Mouse (Mus musculus): ENCODE results near the gene Fcrls. TPM values are rescaled to one million over a fixed set of nuclear protein-coding genes. Genes with fewer than 3 reads are reported as not detected.

Gene Fcrls
- polyA plus RNA-seq, 2 experiments = 12.1 to 18.7 TPM

- Histone ChIP-seq H3K27ac (replicated peaks; ENCODE audit: low read depth, low read length) (no peak overlapping the region), H3K27me3 (ENCODE audit: control insufficient read depth, insufficient read depth, low read length) (no peaks in the 10 kb centered on the region), H3K36me3 (ENCODE audit: control insufficient read depth, insufficient read depth, low read length) (no peaks in the 10 kb centered on the region), H3K9me3 (ENCODE audit: control insufficient read depth, low read length) (no peaks in the 10 kb centered on the region), H3K9ac (ENCODE audit: low read depth, low read length, severe bottlenecking) (no peak overlapping the region), H3K4me3 (replicated peaks; ENCODE audit: low read length) (no peak overlapping the region), H3K4me1 (ENCODE audit: control insufficient read depth, insufficient read depth, low read length) (no peaks in the 10 kb centered on the region), H3K4me2 (replicated peaks; ENCODE audit: low read depth, low read length, severe bottlenecking) (no peak overlapping the region)
- DNase-seq (ENCODE audit: low spot score) (no peak), ATAC-seq (ENCODE audit: low FRiP score, low read depth) (no peak)
- no peak for TF ChIP-seq POLR2A (IDR thresholded peaks at IDR 0.05; ENCODE audit: borderline replicate concordance, extremely low read depth, insufficient read depth, insufficient read length)
- WGBS = 83% methylated on average over 6 of the region's 6 CpGs
Measured at GRCm38 (mm10) chr3:87249571-87249970, 14.0 kb downstream of the Fcrls start.

- no peaks in the 10 kb centered on the region for H3K9me3 ChIP-seq (ENCODE audit: control insufficient read depth, low read length)
- no peak overlapping the region for H3K27ac ChIP-seq (replicated peaks; ENCODE audit: low read depth, low read length)
- H3K4me1 ChIP-seq (ENCODE audit: control insufficient read depth, insufficient read depth, low read length) = no peaks in the 10 kb centered on the region
- no peak overlapping the region for H3K4me2 ChIP-seq (replicated peaks; ENCODE audit: low read depth, low read length, severe bottlenecking)
- TF ChIP-seq POLR2A (IDR thresholded peaks at IDR 0.05; ENCODE audit: borderline replicate concordance, extremely low read depth, insufficient read depth, insufficient read length) = no peak
- no peak for DNase-seq (ENCODE audit: low spot score)
- WGBS = 85% methylated on average over 3 of the region's 3 CpGs
- no peaks in the 10 kb centered on the region for H3K36me3 ChIP-seq (ENCODE audit: control insufficient read depth, insufficient read depth, low read length)
- ATAC-seq (ENCODE audit: low FRiP score, low read depth) = no peak
- no peak overlapping the region for H3K4me3 ChIP-seq (replicated peaks; ENCODE audit: low read length)
- H3K27me3 ChIP-seq (ENCODE audit: control insufficient read depth, insufficient read depth, low read length) = no peaks in the 10 kb centered on the region
- no peak overlapping the region for H3K9ac ChIP-seq (ENCODE audit: low read depth, low read length, severe bottlenecking)
Measured at GRCm38 (mm10) chr3:87247292-87247691, 16.2 kb downstream of the Fcrls start.

GRCm38 (mm10) chr3:87243654-87244053, 19.9 kb downstream of the Fcrls start:
- Histone ChIP-seq H3K4me3 (replicated peaks; ENCODE audit: low read length) (no peak overlapping the region), H3K27me3 (ENCODE audit: control insufficient read depth, insufficient read depth, low read length) (no peaks in the 10 kb centered on the region), H3K9ac (ENCODE audit: low read depth, low read length, severe bottlenecking) (no peak overlapping the region), H3K4me2 (replicated peaks; ENCODE audit: low read depth, low read length, severe bottlenecking) (no peak overlapping the region), H3K36me3 (ENCODE audit: control insufficient read depth, insufficient read depth, low read length) (no peaks in the 10 kb centered on the region), H3K9me3 (ENCODE audit: control insufficient read depth, low read length) (no peaks in the 10 kb centered on the region), H3K27ac (replicated peaks; ENCODE audit: low read depth, low read length) (no peak overlapping the region), H3K4me1 (ENCODE audit: control insufficient read depth, insufficient read depth, low read length) (no peaks in the 10 kb centered on the region)
- DNase-seq (ENCODE audit: low spot score) (peak; percentile 67), ATAC-seq (ENCODE audit: low FRiP score, low read depth) (no peak)
- 2% methylated on average over 2 of the region's 2 CpGs for WGBS
- TF ChIP-seq POLR2A (IDR thresholded peaks at IDR 0.05; ENCODE audit: borderline replicate concordance, extremely low read depth, insufficient read depth, insufficient read length) = no peak

- H3K36me3 ChIP-seq (ENCODE audit: control insufficient read depth, insufficient read depth, low read length) = no peaks in the 10 kb centered on the region
- no peak for ATAC-seq (ENCODE audit: low FRiP score, low read depth)
- no peak overlapping the region for H3K9ac ChIP-seq (ENCODE audit: low read depth, low read length, severe bottlenecking)
- DNase-seq (ENCODE audit: low spot score) = no peak
- H3K4me2 ChIP-seq (replicated peaks; ENCODE audit: low read depth, low read length, severe bottlenecking) = no peak overlapping the region
- no peak for TF ChIP-seq POLR2A (IDR thresholded peaks at IDR 0.05; ENCODE audit: borderline replicate concordance, extremely low read depth, insufficient read depth, insufficient read length)
- H3K4me1 ChIP-seq (ENCODE audit: control insufficient read depth, insufficient read depth, low read length) = no peaks in the 10 kb centered on the region
- no peak overlapping the region for H3K27ac ChIP-seq (replicated peaks; ENCODE audit: low read depth, low read length)
- no peak overlapping the region for H3K4me3 ChIP-seq (replicated peaks; ENCODE audit: low read length)
- no peaks in the 10 kb centered on the region for H3K27me3 ChIP-seq (ENCODE audit: control insufficient read depth, insufficient read depth, low read length)
- no peaks in the 10 kb centered on the region for H3K9me3 ChIP-seq (ENCODE audit: control insufficient read depth, low read length)
- WGBS = 82% methylated on average over 4 of the region's 4 CpGs
Measured at GRCm38 (mm10) chr3:87240909-87241308, 22.6 kb downstream of the Fcrls start.

GRCm38 (mm10) chr3:87223636-87224035, 39.9 kb downstream of the Fcrls start:
- no peaks in the 10 kb centered on the region for H3K9me3 ChIP-seq (ENCODE audit: control insufficient read depth, low read length)
- peaks cover 8% of the 10 kb centered on the region; the same call in 1 of the 2 replicates for H3K4me1 ChIP-seq (ENCODE audit: control insufficient read depth, insufficient read depth, low read length)
- no peak for ATAC-seq (ENCODE audit: low FRiP score, low read depth)
- no peak overlapping the region for H3K27ac ChIP-seq (replicated peaks; ENCODE audit: low read depth, low read length)
- no peaks in the 10 kb centered on the region for H3K36me3 ChIP-seq (ENCODE audit: control insufficient read depth, insufficient read depth, low read length)
- H3K4me2 ChIP-seq (replicated peaks; ENCODE audit: low read depth, low read length, severe bottlenecking) = no peak overlapping the region
- no peaks in the 10 kb centered on the region for H3K27me3 ChIP-seq (ENCODE audit: control insufficient read depth, insufficient read depth, low read length)
- no peak for TF ChIP-seq POLR2A (IDR thresholded peaks at IDR 0.05; ENCODE audit: borderline replicate concordance, extremely low read depth, insufficient read depth, insufficient read length)
- DNase-seq (ENCODE audit: low spot score) = no peak
- no peak overlapping the region for H3K9ac ChIP-seq (ENCODE audit: low read depth, low read length, severe bottlenecking)
- no peak overlapping the region for H3K4me3 ChIP-seq (replicated peaks; ENCODE audit: low read length)
- WGBS = 74% methylated on average over 4 of the region's 4 CpGs

GRCm38 (mm10) chr3:87222346-87222745, 41.2 kb downstream of the Fcrls start:
- Histone ChIP-seq H3K27ac (replicated peaks; ENCODE audit: low read depth, low read length) (no peak overlapping the region), H3K27me3 (ENCODE audit: control insufficient read depth, insufficient read depth, low read length) (no peaks in the 10 kb centered on the region), H3K4me2 (replicated peaks; ENCODE audit: low read depth, low read length, severe bottlenecking) (no peak overlapping the region), H3K9ac (ENCODE audit: low read depth, low read length, severe bottlenecking) (no peak overlapping the region), H3K4me1 (ENCODE audit: control insufficient read depth, insufficient read depth, low read length) (peaks cover 8% of the 10 kb centered on the region; the same call in 1 of the 2 replicates), H3K36me3 (ENCODE audit: control insufficient read depth, insufficient read depth, low read length) (no peaks in the 10 kb centered on the region), H3K4me3 (replicated peaks; ENCODE audit: low read length) (no peak overlapping the region), H3K9me3 (ENCODE audit: control insufficient read depth, low read length) (no peaks in the 10 kb centered on the region)
- 75% methylated on average over 5 of the region's 5 CpGs for WGBS
- DNase-seq (ENCODE audit: low spot score) (no peak), ATAC-seq (ENCODE audit: low FRiP score, low read depth) (no peak)
- no peak for TF ChIP-seq POLR2A (IDR thresholded peaks at IDR 0.05; ENCODE audit: borderline replicate concordance, extremely low read depth, insufficient read depth, insufficient read length)

Measured in limb, embryonic 14.5 days (tissue).